Mouse (Mus musculus) common myeloid progenitor, adult 5-6 weeks (primary cell): ENCODE results near the gene Ska3. TPM values are rescaled to one million over a fixed set of nuclear protein-coding genes. Genes with fewer than 3 reads are reported as not detected.
"Not testable (repeated sequence)": the region's sequence is repeated elsewhere in the genome, so short reads cannot be mapped to it uniquely, and the experiment has no call there.

Source experiments
- ATAC-seq: replicated peaks from 2 replicates; pipeline ENCODE4 v1.8.0; 2016; ENCODE audit warnings: low read depth, mild to moderate bottlenecking, moderate TSS enrichment, inconsistent platforms; ENCODE audit not compliant: poor library complexity, severe bottlenecking
- total RNA-seq: library from RNA; stranded (forward); fragments of 200-1000, 187-1606 nt; gene quantifications from 2 replicates; pipeline ENCODE4 v1.2.3, GENCODE M21; 2017

Ska3 gene
- 24.1 and 40.2 TPM in 2 replicates for total RNA-seq

- ATAC-seq = peak; percentile 79
These were observed at the start of gene Ska3, which contains the start of gene Mrpl57 for GRCm38 (mm10) chr14:57825788-57826751. Ska3 (minus strand) TSS chr14:57826185. Mrpl57 (plus strand) TSS chr14:57826234.

- ATAC-seq = no peak
These were observed 40.8 kb upstream of the Ska3 start for GRCm38 (mm10) chr14:57866676-57867276.

- no peak for ATAC-seq
These were observed 39.3 kb upstream of the Ska3 start for GRCm38 (mm10) chr14:57865256-57865655.

GRCm38 (mm10) chr14:57863129-57863528 is 37.1 kb upstream of the Ska3 start:
- ATAC-seq = no peak

GRCm38 (mm10) chr14:57861987-57862412 is 36.0 kb upstream of the Ska3 start:
- peak; percentile 62 for ATAC-seq

- ATAC-seq = no peak
These were observed 33.5 kb upstream of the Ska3 start for GRCm38 (mm10) chr14:57859520-57859919.

- ATAC-seq = 0 out of 2 replicates have a peak, but pooled peaks have one; percentile 42
These were observed 32.6 kb upstream of the Ska3 start for GRCm38 (mm10) chr14:57858601-57859000.

- not testable (repeated sequence) for ATAC-seq
These were observed 30.1 kb upstream of the Ska3 start for GRCm38 (mm10) chr14:57856037-57856436.

GRCm38 (mm10) chr14:57852961-57853360 is 27.0 kb upstream of the Ska3 start:
- ATAC-seq = no peak

GRCm38 (mm10) chr14:57850330-57850729 is 24.3 kb upstream of the Ska3 start:
- no peak for ATAC-seq

- ATAC-seq = no peak
These were observed 22.7 kb upstream of the Ska3 start for GRCm38 (mm10) chr14:57848646-57849045.

- not testable (repeated sequence) for ATAC-seq
These were observed 22.1 kb upstream of the Ska3 start for GRCm38 (mm10) chr14:57848061-57848460.

- no peak for ATAC-seq
These were observed 18.6 kb upstream of the Ska3 start for GRCm38 (mm10) chr14:57844535-57844934.

- peak; percentile 80 for ATAC-seq
These were observed 9.2 kb upstream of the Ska3 start for GRCm38 (mm10) chr14:57835157-57835556.

- ATAC-seq = no peak
These were observed 7.5 kb upstream of the Ska3 start for GRCm38 (mm10) chr14:57833526-57833925.

- no peak for ATAC-seq
These were observed 1.3 kb upstream of the Ska3 start for GRCm38 (mm10) chr14:57827284-57827683.

GRCm38 (mm10) chr14:57820839-57821238 is 5.1 kb downstream of the Ska3 start:
- ATAC-seq = no peak

- no peak for ATAC-seq
These were observed 14.1 kb downstream of the Ska3 start for GRCm38 (mm10) chr14:57811844-57812243.

GRCm38 (mm10) chr14:57810886-57811285 is 15.1 kb downstream of the Ska3 start:
- no peak for ATAC-seq

- ATAC-seq = peak; percentile 93
These were observed 17.4 kb downstream of the Ska3 start for GRCm38 (mm10) chr14:57808558-57808957.

- ATAC-seq = no peak
These were observed 22.3 kb downstream of the Ska3 start for GRCm38 (mm10) chr14:57803731-57804130.
